Comparison of ENCODE assay signal across 9 mouse cellular contexts in genomic region chr15:80092599-80092998, GRCm38 (mm10). TPM values are rescaled to one million over a fixed set of nuclear protein-coding genes. Genes with fewer than 3 reads are reported as not detected.
DNase-seq lines count a peak whose midpoint lies in the region; ATAC-seq and TF ChIP-seq lines count a peak whose summit lies in the region.
"Had no signal": no experiment of that assay in that cellular context is flagged by ENCODE, and none has a peak within 500 bp of the region (broad histone marks: within the 10 kb centered on the region; RNA-seq: fewer than 3 reads in every experiment).

No protein-coding gene starts in this region.

- no peak overlapping the region for H3K4me3 ChIP-seq in lung, embryonic 14.5 days (ENCODE audit: low read depth, low read length)
- no peak overlapping the region for H3K4me3 ChIP-seq in lung, postnatal 0 days (ENCODE audit: low read depth, low read length)
- H3K4me3 ChIP-seq in cerebellum, adult 2 months (replicated peaks; ENCODE audit: insufficient read depth, low read depth, low read length): peak overlapping the region; percentile 83
- H3K4me3 ChIP-seq in hindbrain, embryonic 14.5 days (replicated peaks; ENCODE audit: low read length): peak overlapping the region; percentile 92
- H3K4me3 ChIP-seq in neural tube, embryonic 14.5 days (ENCODE audit: low read depth, low read length): peak overlapping the region; percentile 81

- peak; percentile 72; the same call in 1 of the 2 replicates for TF ChIP-seq POLR2A in cerebellum, adult 2 months (IDR thresholded peaks at IDR 0.05; ENCODE audit: borderline replicate concordance, insufficient read depth, low read length)

- WGBS in lung, embryonic 14.5 days: 20% methylated on average over 8 of the region's 8 CpGs
- 29% methylated on average over 8 of the region's 8 CpGs for WGBS in lung, postnatal 0 days
- WGBS in cerebellum, adult 2 months: 7% methylated on average over 8 of the region's 8 CpGs
- WGBS in hindbrain, embryonic 14.5 days: 9% methylated on average over 8 of the region's 8 CpGs
- WGBS in neural tube, embryonic 14.5 days: 9% methylated on average over 8 of the region's 8 CpGs

- DNase-seq in lung, embryonic 14.5 days: no peak
- DNase-seq in lung, postnatal 0 days (ENCODE audit: low spot score): no peak
- DNase-seq in cerebellum, adult 2 months: peak; percentile 88 to 94
- no peak for DNase-seq in hindbrain, embryonic 14.5 days (ENCODE audit: low spot score)
- no peak for DNase-seq in retina, postnatal 1 day
- DNase-seq in spleen, postnatal 14 days (ENCODE audit: low spot score in 2 of 2): no peak
- no peak for DNase-seq in gastrocnemius, adult 8-10 months (ENCODE audit: low spot score in 2 of 2)

- peak overlapping the region; percentile 94; the same call in 1 of the 2 replicates for H3K4me2 ChIP-seq in lung, embryonic 14.5 days
- H3K4me2 ChIP-seq in lung, postnatal 0 days (replicated peaks; ENCODE audit: low read depth, low read length): no peak overlapping the region
- H3K4me2 ChIP-seq in hindbrain, embryonic 14.5 days (replicated peaks): peak overlapping the region; percentile 66
- H3K4me2 ChIP-seq in neural tube, embryonic 14.5 days (ENCODE audit: low read depth, low read length): peak overlapping the region; percentile 75

- H3K9ac ChIP-seq in lung, embryonic 14.5 days: no peak overlapping the region
- H3K9ac ChIP-seq in lung, postnatal 0 days (replicated peaks; ENCODE audit: low read depth): no peak overlapping the region
- peak overlapping the region; percentile 93 for H3K9ac ChIP-seq in hindbrain, embryonic 14.5 days
- H3K9ac ChIP-seq in neural tube, embryonic 14.5 days (replicated peaks; ENCODE audit: low read depth, low read length): peak overlapping the region; percentile 91

- TF ChIP-seq EP300 in lung, postnatal 0 days (IDR thresholded peaks at IDR 0.05): no peak

- peaks cover 34% of the 10 kb centered on the region for H3K27me3 ChIP-seq in lung, embryonic 14.5 days (ENCODE audit: insufficient read depth, low read length)
- peaks cover 16% of the 10 kb centered on the region for H3K27me3 ChIP-seq in lung, postnatal 0 days (replicated peaks; ENCODE audit: insufficient read depth, low read length)
- H3K27me3 ChIP-seq in cerebellum, adult 2 months (ENCODE audit: control insufficient read depth, insufficient read depth, low read length): no peaks in the 10 kb centered on the region
- no peaks in the 10 kb centered on the region; the same call in 1 of the 2 replicates for H3K27me3 ChIP-seq in hindbrain, embryonic 14.5 days (ENCODE audit: control insufficient read depth, insufficient read depth, low read length)
- H3K27me3 ChIP-seq in neural tube, embryonic 14.5 days (ENCODE audit: control insufficient read depth, insufficient read depth, low read length): no peaks in the 10 kb centered on the region

- ATAC-seq in lung, embryonic 14.5 days (ENCODE audit: insufficient read depth): no peak
- ATAC-seq in lung, postnatal 0 days: no peak
- no peak for ATAC-seq in hindbrain, embryonic 14.5 days (ENCODE audit: low FRiP score)
- no peak for ATAC-seq in neural tube, embryonic 14.5 days (ENCODE audit: low read depth)
- ATAC-seq: inflammation-experienced regulatory T-cells, adult 6 months had no signal

- H3K9me3 ChIP-seq in lung, embryonic 14.5 days (ENCODE audit: low read depth, low read length): no peaks in the 10 kb centered on the region
- no peaks in the 10 kb centered on the region for H3K9me3 ChIP-seq in lung, postnatal 0 days (ENCODE audit: low read length)
- H3K9me3 ChIP-seq in hindbrain, embryonic 14.5 days (ENCODE audit: control insufficient read depth, low read length): no peaks in the 10 kb centered on the region
- no peaks in the 10 kb centered on the region for H3K9me3 ChIP-seq in neural tube, embryonic 14.5 days (ENCODE audit: control insufficient read depth, low read length)

- no peak for TF ChIP-seq CTCF in lung, embryonic 14.5 days (IDR thresholded peaks at IDR 0.05; ENCODE audit: low read depth)
- no peak for TF ChIP-seq CTCF in lung, postnatal 0 days (IDR thresholded peaks at IDR 0.05)
- TF ChIP-seq CTCF in cerebellum, adult 2 months (IDR thresholded peaks at IDR 0.05; ENCODE audit: borderline replicate concordance, insufficient read depth, low read depth, low read length): no peak

- no peak overlapping the region for H3K27ac ChIP-seq in lung, embryonic 14.5 days (ENCODE audit: low read depth)
- H3K27ac ChIP-seq in lung, postnatal 0 days (ENCODE audit: low read length): no peak overlapping the region
- H3K27ac ChIP-seq in cerebellum, adult 2 months (ENCODE audit: insufficient read depth, low read length): peak overlapping the region; percentile 98
- no peak overlapping the region for H3K27ac ChIP-seq in hindbrain, embryonic 14.5 days
- H3K27ac ChIP-seq in neural tube, embryonic 14.5 days (ENCODE audit: low read depth, low read length): no peak overlapping the region

- H3K4me1 ChIP-seq in lung, embryonic 14.5 days (ENCODE audit: insufficient read depth): no peaks in the 10 kb centered on the region
- no peaks in the 10 kb centered on the region for H3K4me1 ChIP-seq in lung, postnatal 0 days (ENCODE audit: insufficient read depth, low read depth, low read length)
- peaks cover 36% of the 10 kb centered on the region for H3K4me1 ChIP-seq in cerebellum, adult 2 months (ENCODE audit: control insufficient read depth, insufficient read depth, low read length)
- peaks cover 14% of the 10 kb centered on the region for H3K4me1 ChIP-seq in hindbrain, embryonic 14.5 days (replicated peaks; ENCODE audit: control insufficient read depth, insufficient read depth, low read length)
- H3K4me1 ChIP-seq in neural tube, embryonic 14.5 days (ENCODE audit: control insufficient read depth, insufficient read depth, low read length): peaks cover 15% of the 10 kb centered on the region

- H3K36me3 ChIP-seq in lung, embryonic 14.5 days (ENCODE audit: insufficient read depth): no peaks in the 10 kb centered on the region
- H3K36me3 ChIP-seq in lung, postnatal 0 days (ENCODE audit: insufficient read depth, low read length): no peaks in the 10 kb centered on the region
- no peaks in the 10 kb centered on the region for H3K36me3 ChIP-seq in hindbrain, embryonic 14.5 days (replicated peaks; ENCODE audit: control insufficient read depth, insufficient read depth)
- no peaks in the 10 kb centered on the region for H3K36me3 ChIP-seq in neural tube, embryonic 14.5 days (ENCODE audit: control insufficient read depth, insufficient read depth, low read length)

RNA-seq across cellular contexts. Expression of gene Rpl3, which starts 0.9 kb away (rescaled TPM):
- 1,315 and 1,365 TPM in 2 replicates for polyA plus RNA-seq in lung, embryonic 14.5 days (2014; fragmentation: Nextera tagmentation; extraction: Ambion mirVana)
- polyA plus RNA-seq in lung, postnatal 0 days (2015; fragmentation: Nextera tagmentation; extraction: Ambion mirVana): 554 and 577 TPM in 2 replicates
- polyA plus RNA-seq in cerebellum, adult 2 months (2012; rRNA removed): 678 and 692 TPM in 2 replicates
- 685 and 734 TPM in 2 replicates for polyA plus RNA-seq in hindbrain, embryonic 14.5 days (2014; fragmentation: Nextera tagmentation; extraction: Ambion mirVana)
- polyA plus RNA-seq in neural tube, embryonic 14.5 days (2014; fragmentation: Nextera tagmentation; extraction: Ambion mirVana): 633 and 702 TPM in 2 replicates
- 10 to 100 TPM; 23.1 to 56.7 (median 39.7) TPM for total RNA-seq in gastrocnemius, adult 8-10 months (2022)

RNA-seq across cellular contexts. Expression of gene Syngr1, which starts 1.5 kb away (rescaled TPM):
- 14.7 and 14.9 TPM in 2 replicates for polyA plus RNA-seq in lung, embryonic 14.5 days (2014; fragmentation: Nextera tagmentation; extraction: Ambion mirVana)
- polyA plus RNA-seq in lung, postnatal 0 days (2015; fragmentation: Nextera tagmentation; extraction: Ambion mirVana): 34.4 and 35.3 TPM in 2 replicates
- 448 and 455 TPM in 2 replicates for polyA plus RNA-seq in cerebellum, adult 2 months (2012; rRNA removed)
- 37.0 and 38.7 TPM in 2 replicates for polyA plus RNA-seq in hindbrain, embryonic 14.5 days (2014; fragmentation: Nextera tagmentation; extraction: Ambion mirVana)
- 27.3 and 30.3 TPM in 2 replicates for polyA plus RNA-seq in neural tube, embryonic 14.5 days (2014; fragmentation: Nextera tagmentation; extraction: Ambion mirVana)
- total RNA-seq in gastrocnemius, adult 8-10 months (2022): 10 to 100 TPM; 54.5 to 72.8 (median 61.1) TPM

RNA-seq across cellular contexts. Expression of gene Tab1, which starts 40.3 kb away (rescaled TPM):
- 32.5 and 34.2 TPM in 2 replicates for polyA plus RNA-seq in lung, embryonic 14.5 days (2014; fragmentation: Nextera tagmentation; extraction: Ambion mirVana)
- polyA plus RNA-seq in lung, postnatal 0 days (2015; fragmentation: Nextera tagmentation; extraction: Ambion mirVana): 18.1 and 19.1 TPM in 2 replicates
- 50.0 and 50.2 TPM in 2 replicates for polyA plus RNA-seq in cerebellum, adult 2 months (2012; rRNA removed)
- polyA plus RNA-seq in hindbrain, embryonic 14.5 days (2014; fragmentation: Nextera tagmentation; extraction: Ambion mirVana): 32.2 and 36.1 TPM in 2 replicates
- 30.1 and 36.6 TPM in 2 replicates for polyA plus RNA-seq in neural tube, embryonic 14.5 days (2014; fragmentation: Nextera tagmentation; extraction: Ambion mirVana)
- 10 to 100 TPM; 11.5 to 13.6 (median 12.8) TPM for total RNA-seq in gastrocnemius, adult 8-10 months (2022)

Comparison
In these comparisons a context has a peak if more than half of its experiments do, and no peak if none do; other contexts are left out.
1. DNase-seq: peak in cerebellum, adult 2 months (2 of 2); none in lung, embryonic 14.5 days (single experiment), lung, postnatal 0 days (single experiment), hindbrain, embryonic 14.5 days (single experiment), retina, postnatal 1 day (single experiment), spleen, postnatal 14 days (0 of 2) and gastrocnemius, adult 8-10 months (0 of 2).
2. H3K4me3 ChIP-seq: peak in cerebellum, adult 2 months (single experiment), hindbrain, embryonic 14.5 days (single experiment) and neural tube, embryonic 14.5 days (single experiment); none in lung, embryonic 14.5 days (single experiment) and lung, postnatal 0 days (single experiment).
3. H3K9ac ChIP-seq: peak in hindbrain, embryonic 14.5 days (single experiment) and neural tube, embryonic 14.5 days (single experiment); none in lung, embryonic 14.5 days (single experiment) and lung, postnatal 0 days (single experiment).
4. RNA of gene Syngr1, which starts 1.5 kb away (polyA plus RNA-seq): 448 to 455 TPM in cerebellum, adult 2 months; 37.0 to 38.7 TPM in hindbrain, embryonic 14.5 days, 34.4 to 35.3 TPM in lung, postnatal 0 days, 27.3 to 30.3 TPM in neural tube, embryonic 14.5 days and 14.7 to 14.9 TPM in lung, embryonic 14.5 days; every median in the first group is over 10 times any median in the second.